27 mouse cellular contexts compared by ENCODE assay signal in genomic region chr5:97384399-97384798, GRCm38 (mm10). TPM values are rescaled to one million over a fixed set of nuclear protein-coding genes. Genes with fewer than 3 reads are reported as not detected.
DNase-seq lines count a peak whose midpoint lies in the region; ATAC-seq lines count a peak whose summit lies in the region.
"Had no signal": no experiment of that assay in that cellular context is flagged by ENCODE, and none has a peak within 500 bp of the region (broad histone marks: within the 10 kb centered on the region; RNA-seq: fewer than 3 reads in every experiment).

No protein-coding gene starts in this region.

- peak; percentile 2 for DNase-seq in heart, adult 11 months
- no peak for DNase-seq in heart, postnatal 36 days
- no peak for DNase-seq in hindbrain, embryonic 10.5 days (ENCODE audit: low spot score)
- no peak for DNase-seq in urinary bladder, postnatal 25 days (ENCODE audit: low spot score)
- no peak for DNase-seq in cerebellum, adult 11-12 months
- DNase-seq: adrenal gland, adult 8-10 months; adrenal gland, postnatal 14 days; adrenal gland, postnatal 36 days; cerebellum, adult 18-20 months; cerebellum, adult 8-10 months; cerebellum, adult 9-11 months; cerebellum, postnatal 14 days; cerebellum, postnatal 36 days; forebrain, postnatal 0 days had no signal

- WGBS in hindbrain, embryonic 10.5 days, result 82% methylated on average over 4 of the region's 4 CpGs

- H3K9me3 ChIP-seq in hindbrain, embryonic 10.5 days, result no peaks in the 10 kb centered on the region
- H3K9me3 ChIP-seq: embryonic facial prominence, embryonic 10.5 days; embryonic facial prominence, embryonic 12.5 days; forebrain, embryonic 13.5 days; forebrain, embryonic 15.5 days; G1E had no signal

- peak; percentile 95 for ATAC-seq in common myeloid progenitor, adult 5-6 weeks (replicated peaks; ENCODE audit: low read depth, poor library complexity, severe bottlenecking)
- ATAC-seq in hematopoietic stem cell, adult 5-6 weeks (replicated peaks in 1 of 2; ENCODE audit: insufficient read depth in 1 of 2, low FRiP score in 2 of 2, low TSS enrichment in 1 of 2, low read depth in 1 of 2, poor library complexity in 2 of 2, severe bottlenecking in 2 of 2), result peak; percentile 78 to 79; a peak in 3 of 4 replicates
- ATAC-seq in megakaryocyte progenitor cell, adult 5-6 weeks (replicated peaks; ENCODE audit: poor library complexity), result peak; percentile 92
- ATAC-seq: activated CD4-positive, CD25-positive, alpha-beta regulatory T cell, adult 4 months; forebrain, embryonic 13.5 days; forebrain, embryonic 15.5 days; forebrain, postnatal 0 days; Patski had no signal

- no peaks in the 10 kb centered on the region for H3K36me3 ChIP-seq in hindbrain, embryonic 10.5 days
- H3K36me3 ChIP-seq: embryonic facial prominence, embryonic 10.5 days; embryonic facial prominence, embryonic 12.5 days; forebrain, embryonic 15.5 days; G1E had no signal

- no peak overlapping the region for H3K4me3 ChIP-seq in hindbrain, embryonic 10.5 days
- H3K4me3 ChIP-seq: embryonic facial prominence, embryonic 10.5 days; embryonic facial prominence, embryonic 12.5 days; forebrain, embryonic 13.5 days; forebrain, embryonic 15.5 days had no signal

- H3K27me3 ChIP-seq in hindbrain, embryonic 10.5 days (ENCODE audit: insufficient read depth, poor library complexity, severe bottlenecking), result no peaks in the 10 kb centered on the region
- H3K27me3 ChIP-seq: embryonic facial prominence, embryonic 12.5 days; forebrain, embryonic 13.5 days; forebrain, embryonic 15.5 days; Patski had no signal

- H3K4me1 ChIP-seq in hindbrain, embryonic 10.5 days (replicated peaks), result no peaks in the 10 kb centered on the region
- H3K4me1 ChIP-seq: embryonic facial prominence, embryonic 10.5 days; embryonic facial prominence, embryonic 12.5 days; forebrain, embryonic 15.5 days had no signal

- intact Hi-C loops in heart, postnatal 36 days (cut with DNase I), result no loop called here

- no peak overlapping the region for H3K27ac ChIP-seq in hindbrain, embryonic 10.5 days
- H3K27ac ChIP-seq: embryonic facial prominence, embryonic 10.5 days; embryonic facial prominence, embryonic 12.5 days; forebrain, embryonic 13.5 days; forebrain, embryonic 15.5 days had no signal

RNA-seq across cellular contexts. Expression of gene Naa11, which starts 7.8 kb away (rescaled TPM):
- total RNA-seq in heart, postnatal 36 days (2021), result not detected
- not detected in 2 replicates for total RNA-seq in common myeloid progenitor, adult 5-6 weeks (2017)
- total RNA-seq in hematopoietic stem cell, adult 5-6 weeks (2017), result not detected in 2 replicates
- not detected in 2 replicates for total RNA-seq in megakaryocyte progenitor cell, adult 5-6 weeks (2015)
- total RNA-seq in megakaryocyte progenitor cell, adult 5-6 weeks (2017), result not detected in 2 replicates
- polyA plus RNA-seq in hindbrain, embryonic 10.5 days (2016; fragmentation: Nextera tagmentation; extraction: Ambion mirVana), result not detected in 2 replicates
- total RNA-seq: adrenal gland, adult 18-20 months; adrenal gland, adult 8-10 months; adrenal gland, postnatal 14 days; adrenal gland, postnatal 36 days; forebrain, postnatal 0 days had no signal
- polyA plus RNA-seq: activated CD4-positive, CD25-positive, alpha-beta regulatory T cell, adult 4 months; embryonic facial prominence, embryonic 10.5 days; embryonic facial prominence, embryonic 12.5 days; embryonic facial prominence, embryonic 14.5 days; forebrain, embryonic 11.5 days; forebrain, embryonic 15.5 days; G1E; Patski had no signal
